Mouse (Mus musculus): Measurements from ENCODE around the gene Nr6a1. TPM values are rescaled to one million over a fixed set of nuclear protein-coding genes. Genes with fewer than 3 reads are reported as not detected.

Gene Nr6a1
- polyA plus RNA-seq (2012; rRNA removed) (1.2 and 1.3 TPM in 2 replicates), polyA plus RNA-seq (2014; fragmentation: Nextera tagmentation; extraction: Ambion mirVana) (0.86 and 0.90 TPM in 2 replicates)

GRCm38 (mm10) chr2:38927115-38927979, at the start of gene Nr6a1:
Gene Nr6a1, minus strand, starts transcription at chr2:38927688.
- DNase-seq (ENCODE audit: low read depth in 3 of 3, low spot score in 3 of 3) = peak; percentile 29 to 47 (median 43)
- H3K27me3 ChIP-seq (ENCODE audit: control insufficient read depth, insufficient read depth, low read length) = peaks cover 33% of the 10 kb centered on the region

DNA sequence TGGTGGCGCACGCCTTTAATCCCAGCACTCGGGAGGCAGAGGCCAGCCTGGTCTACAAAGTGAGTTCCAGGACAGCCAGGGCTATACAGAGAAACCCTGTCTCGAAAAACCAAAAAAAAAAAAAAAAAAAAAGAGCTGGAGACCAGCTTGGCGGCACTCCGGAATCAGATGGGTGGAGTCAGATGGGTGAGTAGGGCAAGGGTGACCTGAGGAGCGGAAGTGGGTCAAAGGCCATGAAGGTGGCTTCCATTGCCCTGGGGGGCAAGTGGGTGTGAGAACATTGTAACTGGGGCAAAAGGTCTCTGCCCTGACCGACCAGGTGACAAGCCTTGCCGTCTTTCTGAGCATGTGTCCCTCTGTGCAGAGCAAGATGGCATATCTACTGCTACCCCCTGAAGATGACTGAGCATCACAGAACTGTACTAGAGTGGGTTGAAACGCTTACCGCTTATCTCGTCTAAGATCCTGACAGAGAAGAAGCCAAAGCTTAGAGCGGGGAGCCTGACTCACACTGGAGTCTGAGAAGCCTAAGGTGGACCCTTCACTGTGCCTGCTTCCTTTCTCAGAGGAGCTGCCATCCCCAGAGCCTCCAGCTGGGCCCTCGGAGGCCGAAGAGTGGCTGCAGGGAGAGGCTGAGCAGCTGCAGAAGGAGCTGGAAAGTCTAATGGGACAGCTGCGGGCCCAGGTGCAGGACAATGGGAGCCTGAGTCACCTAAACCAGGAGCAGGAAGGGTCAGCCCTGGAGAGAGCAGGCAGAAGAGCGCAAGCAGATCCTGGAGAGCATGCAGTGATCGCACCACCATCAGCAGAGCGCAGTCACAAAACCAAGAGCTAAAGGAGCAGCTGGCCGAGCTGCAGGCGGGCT, 48.7 kb upstream of the Nr6a1 start:
- 69% methylated on average over 20 of the region's 21 CpGs for WGBS (ENCODE audit: insufficient replicate concordance)
- Histone ChIP-seq H3K27ac (no peak overlapping the region), H3K4me2 (ENCODE audit: low read depth) (no peak overlapping the region), H3K36me3 (replicated peaks; ENCODE audit: control insufficient read depth, insufficient read depth, low read depth) (no peaks in the 10 kb centered on the region), H3K9ac (replicated peaks) (no peak overlapping the region), H3K4me3 (ENCODE audit: insufficient read depth in 1 of 2, low read depth in 2 of 2, low read length in 2 of 2) (no peak overlapping the region), H3K4me1 (replicated peaks; ENCODE audit: control insufficient read depth in 2 of 2, insufficient read depth in 2 of 2, low read length in 1 of 2) (peaks cover 5 to 6% of the 10 kb centered on the region in 2 experiments; a peak in 3 of 4 replicates), H3K9me3 (ENCODE audit: control insufficient read depth, low read length) (no peaks in the 10 kb centered on the region), H3K27me3 (ENCODE audit: control insufficient read depth, insufficient read depth, low read length) (no peaks in the 10 kb centered on the region; the same call in 1 of the 2 replicates)
- TF ChIP-seq EP300 (IDR thresholded peaks at IDR 0.05; ENCODE audit: low read depth) (no peak), CTCF (IDR thresholded peaks at IDR 0.05; ENCODE audit: low read depth) (no peak)
- ATAC-seq (ENCODE audit: insufficient read depth) = no peak
- no peak for DNase-seq (ENCODE audit: low read depth in 3 of 3, low spot score in 3 of 3)

More at GRCm38 (mm10) chr2:38927115-38927979, at the start of gene Nr6a1:
- Histone ChIP-seq H3K36me3 (replicated peaks; ENCODE audit: control insufficient read depth, insufficient read depth, low read depth) (no peaks in the 10 kb centered on the region), H3K4me2 (ENCODE audit: low read depth) (peak within 1 kb of the TSS; percentile 68), H3K27ac (no peak within 1 kb of the TSS), H3K9ac (replicated peaks) (peak within 1 kb of the TSS; percentile 39; the same call in 1 of the 2 replicates), H3K9me3 (ENCODE audit: control insufficient read depth, low read length) (no peaks in the 10 kb centered on the region), H3K4me1 (replicated peaks; ENCODE audit: control insufficient read depth in 2 of 2, insufficient read depth in 2 of 2, low read length in 1 of 2) (peaks cover 8 to 9% of the 10 kb centered on the region in 2 experiments; a peak in 2 of 4 replicates), H3K4me3 (ENCODE audit: insufficient read depth in 1 of 2, low read depth in 2 of 2, low read length in 2 of 2) (peak within 1 kb of the TSS; percentile 41 to 75)
- TF ChIP-seq CTCF (IDR thresholded peaks at IDR 0.05; ENCODE audit: low read depth) = peak; percentile 95
- TF ChIP-seq EP300 (IDR thresholded peaks at IDR 0.05; ENCODE audit: low read depth) = no peak
- peak; percentile 45; the same call in 1 of the 2 replicates for ATAC-seq (ENCODE audit: insufficient read depth)
- 8% methylated on average over 19 of the region's 19 CpGs for WGBS (ENCODE audit: insufficient replicate concordance)

DNA sequence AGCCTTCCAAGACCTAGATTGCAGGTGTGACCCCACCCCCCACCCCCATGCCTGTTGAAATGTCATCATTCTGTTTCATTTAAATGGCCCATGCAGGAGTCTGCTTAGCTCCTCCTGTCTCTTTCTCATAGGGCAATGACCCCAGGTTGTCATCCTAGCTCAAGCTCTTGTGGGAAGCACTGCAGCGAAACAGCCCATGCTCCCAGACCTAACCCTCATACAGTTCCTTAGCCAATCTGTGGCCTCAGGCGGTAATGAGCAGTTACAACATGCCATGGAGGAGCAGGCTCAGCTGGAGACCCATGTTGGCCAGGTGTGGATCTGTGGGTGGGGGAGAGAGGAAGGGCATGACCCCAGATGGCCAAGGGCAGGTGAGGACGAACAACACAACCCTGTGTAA, 47.7 kb upstream of the Nr6a1 start:
- no peak for ATAC-seq (ENCODE audit: insufficient read depth)
- Histone ChIP-seq H3K4me1 (replicated peaks; ENCODE audit: control insufficient read depth in 2 of 2, insufficient read depth in 2 of 2, low read length in 1 of 2) (peaks cover 12 to 15% of the 10 kb centered on the region in 2 experiments), H3K4me2 (ENCODE audit: low read depth) (no peak overlapping the region), H3K9ac (replicated peaks) (no peak overlapping the region), H3K36me3 (replicated peaks; ENCODE audit: control insufficient read depth, insufficient read depth, low read depth) (no peaks in the 10 kb centered on the region), H3K9me3 (ENCODE audit: control insufficient read depth, low read length) (no peaks in the 10 kb centered on the region), H3K4me3 (ENCODE audit: insufficient read depth in 1 of 2, low read depth in 2 of 2, low read length in 2 of 2) (no peak overlapping the region), H3K27ac (no peak overlapping the region), H3K27me3 (ENCODE audit: control insufficient read depth, insufficient read depth, low read length) (no peaks in the 10 kb centered on the region; the same call in 1 of the 2 replicates)
- no peak for DNase-seq (ENCODE audit: low read depth in 3 of 3, low spot score in 3 of 3)
- WGBS (ENCODE audit: insufficient replicate concordance) = 71% methylated on average over 3 of the region's 3 CpGs
- no peak for TF ChIP-seq CTCF (IDR thresholded peaks at IDR 0.05; ENCODE audit: low read depth)

DNA sequence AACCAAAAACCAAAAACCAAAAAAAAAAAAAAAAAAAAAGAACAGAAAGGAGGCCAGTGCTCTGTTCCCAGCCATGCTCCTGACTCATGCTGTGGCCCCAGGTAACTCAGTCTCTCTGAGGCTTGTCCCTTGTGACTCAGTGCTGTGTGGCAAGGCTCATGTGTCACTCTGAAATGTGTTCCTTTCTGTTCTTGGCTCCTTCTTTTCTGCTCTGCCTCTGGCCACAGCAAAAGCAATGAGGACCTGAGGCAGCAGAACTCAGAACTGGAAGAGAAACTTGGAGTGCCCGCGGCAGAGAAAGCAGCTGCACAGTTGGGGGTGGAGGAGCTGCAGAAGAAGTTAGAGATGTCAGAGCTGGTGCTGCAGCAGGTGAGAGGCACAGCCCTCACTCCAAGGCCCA, 46.7 kb upstream of the Nr6a1 start:
- ATAC-seq (ENCODE audit: insufficient read depth) (no peak), DNase-seq (ENCODE audit: low read depth in 3 of 3, low spot score in 3 of 3) (no peak)
- Histone ChIP-seq H3K4me3 (ENCODE audit: insufficient read depth in 1 of 2, low read depth in 2 of 2, low read length in 2 of 2) (no peak overlapping the region), H3K36me3 (replicated peaks; ENCODE audit: control insufficient read depth, insufficient read depth, low read depth) (no peaks in the 10 kb centered on the region), H3K27me3 (ENCODE audit: control insufficient read depth, insufficient read depth, low read length) (no peaks in the 10 kb centered on the region; the same call in 1 of the 2 replicates), H3K9me3 (ENCODE audit: control insufficient read depth, low read length) (no peaks in the 10 kb centered on the region), H3K4me1 (replicated peaks; ENCODE audit: control insufficient read depth in 2 of 2, insufficient read depth in 2 of 2, low read length in 1 of 2) (peaks cover 20 to 24% of the 10 kb centered on the region in 2 experiments), H3K9ac (replicated peaks) (no peak overlapping the region), H3K27ac (no peak overlapping the region), H3K4me2 (ENCODE audit: low read depth) (no peak overlapping the region)
- 48% methylated on average over 2 of the region's 2 CpGs for WGBS (ENCODE audit: insufficient replicate concordance)
- TF ChIP-seq EP300 (IDR thresholded peaks at IDR 0.05; ENCODE audit: low read depth) (no peak), CTCF (IDR thresholded peaks at IDR 0.05; ENCODE audit: low read depth) (no peak)
